Mouse (Mus musculus): ENCODE results near the gene Sesn2. TPM values are rescaled to one million over a fixed set of nuclear protein-coding genes. Genes with fewer than 3 reads are reported as not detected.

Sesn2 gene
- polyA plus RNA-seq, 1 experiment from 2014 or later: 7.7 TPM

DNA sequence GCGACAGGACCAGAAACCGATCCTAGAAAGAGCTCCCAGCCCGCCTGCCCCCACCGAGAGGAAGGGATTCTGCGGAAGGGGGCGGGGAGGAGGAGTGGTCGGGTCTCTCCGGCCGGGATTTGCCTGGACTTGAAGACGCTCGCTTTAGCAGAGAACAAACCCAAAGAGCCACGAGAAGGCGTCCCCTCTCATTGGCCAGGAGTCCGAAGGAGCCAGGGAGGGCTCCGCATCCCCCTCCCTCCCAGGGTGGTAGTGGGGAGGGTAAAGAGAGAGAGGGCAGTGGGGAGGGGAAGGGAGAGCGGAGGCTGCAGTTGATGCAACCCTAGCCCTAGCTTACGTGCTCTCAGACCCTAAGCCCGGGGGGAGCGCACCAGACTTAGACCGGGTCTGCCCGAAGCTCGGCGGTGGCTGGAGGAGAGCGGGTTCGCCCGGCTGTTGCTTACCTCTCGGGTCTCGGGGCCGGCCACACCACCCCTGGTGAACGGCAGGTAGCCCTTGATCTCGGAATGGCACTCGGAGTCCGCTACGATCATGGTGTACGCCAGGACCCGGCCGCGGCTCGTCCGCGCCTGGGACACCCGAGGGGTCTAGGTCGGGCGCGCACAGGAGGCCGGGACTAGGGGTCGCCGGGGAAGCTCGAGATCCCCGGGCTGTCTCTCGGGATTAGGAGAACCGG is 542 bp downstream of the Sesn2 start:
- no peaks in the 10 kb centered on the region for H3K9me3 ChIP-seq (ENCODE audit: control insufficient read depth, low read length)
- DNase-seq (ENCODE audit: low spot score) (peak; percentile 90), ATAC-seq (ENCODE audit: insufficient number of reproducible peaks, low FRiP score, low TSS enrichment, low read depth) (peak; percentile 81)
- H3K4me3 ChIP-seq (ENCODE audit: low read depth, low read length): peak overlapping the region; percentile 88
- H3K27me3 ChIP-seq (ENCODE audit: control insufficient read depth, insufficient read depth, low read length): no peaks in the 10 kb centered on the region
- WGBS: 0% methylated on average over 49 of the region's 52 CpGs
- H3K27ac ChIP-seq (replicated peaks; ENCODE audit: low read depth, low read length): peak overlapping the region; percentile 55; the same call in 1 of the 2 replicates
- no peaks in the 10 kb centered on the region for H3K36me3 ChIP-seq (ENCODE audit: control insufficient read depth, insufficient read depth, low read length)
- H3K9ac ChIP-seq (ENCODE audit: low read length): peak overlapping the region; percentile 67
- 0 out of 2 replicates have a peak, but pooled peaks cover 2% of the 10 kb centered on the region for H3K4me1 ChIP-seq (ENCODE audit: control insufficient read depth, insufficient read depth, low read length)
- H3K4me2 ChIP-seq (ENCODE audit: low read depth, severe bottlenecking): peak overlapping the region; percentile 90

DNA sequence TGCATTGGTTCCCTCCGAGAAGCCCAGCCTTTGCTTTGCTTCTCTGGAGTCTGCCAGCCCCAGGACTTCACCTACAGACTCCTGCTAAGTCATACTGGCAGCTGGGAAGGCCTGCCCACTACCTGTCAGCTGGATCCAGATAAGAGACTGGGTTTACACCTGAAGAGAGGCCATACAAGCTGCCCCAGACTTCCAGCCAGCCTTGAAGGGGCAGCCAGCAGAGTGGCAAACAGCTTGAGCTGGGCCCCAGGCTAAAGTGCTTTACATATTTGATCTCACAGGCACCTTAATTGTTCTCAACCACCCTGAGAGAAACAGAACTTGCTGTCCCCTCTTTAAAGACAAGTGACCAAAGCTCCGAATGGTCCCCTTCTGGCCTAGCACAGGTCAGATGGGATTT is 3.1 kb downstream of the Sesn2 start:
- Histone ChIP-seq H3K27ac (replicated peaks; ENCODE audit: low read depth, low read length) (no peak overlapping the region), H3K4me1 (ENCODE audit: control insufficient read depth, insufficient read depth, low read length) (no peaks in the 10 kb centered on the region), H3K9ac (ENCODE audit: low read length) (no peak overlapping the region), H3K9me3 (ENCODE audit: control insufficient read depth, low read length) (no peaks in the 10 kb centered on the region), H3K4me3 (ENCODE audit: low read depth, low read length) (no peak overlapping the region), H3K27me3 (ENCODE audit: control insufficient read depth, insufficient read depth, low read length) (no peaks in the 10 kb centered on the region), H3K4me2 (ENCODE audit: low read depth, severe bottlenecking) (no peak overlapping the region), H3K36me3 (ENCODE audit: control insufficient read depth, insufficient read depth, low read length) (no peaks in the 10 kb centered on the region)
- ATAC-seq (ENCODE audit: insufficient number of reproducible peaks, low FRiP score, low TSS enrichment, low read depth): no peak
- DNase-seq (ENCODE audit: low spot score): no peak
- 38% methylated on average over 2 of the region's 2 CpGs for WGBS

GRCm38 (mm10) chr4:132506250-132506649 is 4.1 kb downstream of the Sesn2 start:
- no peak overlapping the region for H3K4me3 ChIP-seq (ENCODE audit: low read depth, low read length)
- WGBS: 75% methylated on average over 6 of the region's 6 CpGs
- DNase-seq (ENCODE audit: low spot score) (no peak), ATAC-seq (ENCODE audit: insufficient number of reproducible peaks, low FRiP score, low TSS enrichment, low read depth) (no peak)
- no peaks in the 10 kb centered on the region for H3K27me3 ChIP-seq (ENCODE audit: control insufficient read depth, insufficient read depth, low read length)
- H3K4me1 ChIP-seq (ENCODE audit: control insufficient read depth, insufficient read depth, low read length): no peaks in the 10 kb centered on the region
- H3K4me2 ChIP-seq (ENCODE audit: low read depth, severe bottlenecking): no peak overlapping the region
- no peak overlapping the region for H3K27ac ChIP-seq (replicated peaks; ENCODE audit: low read depth, low read length)
- H3K36me3 ChIP-seq (ENCODE audit: control insufficient read depth, insufficient read depth, low read length): no peaks in the 10 kb centered on the region
- H3K9ac ChIP-seq (ENCODE audit: low read length): no peak overlapping the region
- no peaks in the 10 kb centered on the region for H3K9me3 ChIP-seq (ENCODE audit: control insufficient read depth, low read length)

DNA sequence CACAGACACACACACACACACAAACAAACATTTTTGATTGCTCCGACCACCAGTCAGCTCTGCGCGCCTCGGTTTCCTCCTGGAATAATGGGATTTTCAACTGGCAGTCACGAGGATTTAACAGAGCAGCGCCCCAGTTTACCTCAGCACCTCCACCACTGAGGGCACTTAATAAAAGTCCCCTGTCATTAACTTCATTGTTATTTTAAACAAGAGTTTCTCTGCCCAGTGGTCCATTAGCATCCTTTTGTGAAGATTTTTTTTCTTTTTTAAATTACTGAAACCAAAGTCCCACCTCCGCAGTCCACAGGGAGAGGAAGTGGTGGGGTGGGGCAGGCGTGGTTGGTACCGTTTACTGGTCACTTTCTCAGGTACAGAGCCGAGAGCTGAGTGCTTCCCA is 4.5 kb downstream of the Sesn2 start:
- 41% methylated on average over 10 of the region's 10 CpGs for WGBS
- Histone ChIP-seq H3K4me1 (ENCODE audit: control insufficient read depth, insufficient read depth, low read length) (no peaks in the 10 kb centered on the region), H3K9me3 (ENCODE audit: control insufficient read depth, low read length) (no peaks in the 10 kb centered on the region), H3K9ac (ENCODE audit: low read length) (no peak overlapping the region), H3K4me2 (ENCODE audit: low read depth, severe bottlenecking) (no peak overlapping the region), H3K27me3 (ENCODE audit: control insufficient read depth, insufficient read depth, low read length) (no peaks in the 10 kb centered on the region), H3K27ac (replicated peaks; ENCODE audit: low read depth, low read length) (no peak overlapping the region), H3K36me3 (ENCODE audit: control insufficient read depth, insufficient read depth, low read length) (no peaks in the 10 kb centered on the region), H3K4me3 (ENCODE audit: low read depth, low read length) (no peak overlapping the region)
- DNase-seq (ENCODE audit: low spot score) (no peak), ATAC-seq (ENCODE audit: insufficient number of reproducible peaks, low FRiP score, low TSS enrichment, low read depth) (no peak)

- H3K36me3 ChIP-seq (ENCODE audit: control insufficient read depth, insufficient read depth, low read length): no peaks in the 10 kb centered on the region
- H3K9me3 ChIP-seq (ENCODE audit: control insufficient read depth, low read length): no peaks in the 10 kb centered on the region
- ATAC-seq (ENCODE audit: insufficient number of reproducible peaks, low FRiP score, low TSS enrichment, low read depth): no peak
- no peak for DNase-seq (ENCODE audit: low spot score)
- H3K27ac ChIP-seq (replicated peaks; ENCODE audit: low read depth, low read length): no peak overlapping the region
- no peak overlapping the region for H3K4me2 ChIP-seq (ENCODE audit: low read depth, severe bottlenecking)
- no peaks in the 10 kb centered on the region for H3K4me1 ChIP-seq (ENCODE audit: control insufficient read depth, insufficient read depth, low read length)
- no peak overlapping the region for H3K4me3 ChIP-seq (ENCODE audit: low read depth, low read length)
- WGBS: 68% methylated on average over 6 of the region's 6 CpGs
- no peaks in the 10 kb centered on the region for H3K27me3 ChIP-seq (ENCODE audit: control insufficient read depth, insufficient read depth, low read length)
- no peak overlapping the region for H3K9ac ChIP-seq (ENCODE audit: low read length)
Observed at GRCm38 (mm10) chr4:132505034-132505738, 5.1 kb downstream of the Sesn2 start.

GRCm38 (mm10) chr4:132503344-132503743 is 7.0 kb downstream of the Sesn2 start:
- H3K9me3 ChIP-seq (ENCODE audit: control insufficient read depth, low read length): no peaks in the 10 kb centered on the region
- no peaks in the 10 kb centered on the region for H3K27me3 ChIP-seq (ENCODE audit: control insufficient read depth, insufficient read depth, low read length)
- H3K9ac ChIP-seq (ENCODE audit: low read length): no peak overlapping the region
- ATAC-seq (ENCODE audit: insufficient number of reproducible peaks, low FRiP score, low TSS enrichment, low read depth) (no peak), DNase-seq (ENCODE audit: low spot score) (no peak)
- H3K27ac ChIP-seq (replicated peaks; ENCODE audit: low read depth, low read length): no peak overlapping the region
- H3K4me1 ChIP-seq (ENCODE audit: control insufficient read depth, insufficient read depth, low read length): no peaks in the 10 kb centered on the region
- 80% methylated on average over 11 of the region's 11 CpGs for WGBS
- no peak overlapping the region for H3K4me2 ChIP-seq (ENCODE audit: low read depth, severe bottlenecking)
- no peak overlapping the region for H3K4me3 ChIP-seq (ENCODE audit: low read depth, low read length)
- H3K36me3 ChIP-seq (ENCODE audit: control insufficient read depth, insufficient read depth, low read length): peaks cover 2% of the 10 kb centered on the region; the same call in 1 of the 2 replicates

DNA sequence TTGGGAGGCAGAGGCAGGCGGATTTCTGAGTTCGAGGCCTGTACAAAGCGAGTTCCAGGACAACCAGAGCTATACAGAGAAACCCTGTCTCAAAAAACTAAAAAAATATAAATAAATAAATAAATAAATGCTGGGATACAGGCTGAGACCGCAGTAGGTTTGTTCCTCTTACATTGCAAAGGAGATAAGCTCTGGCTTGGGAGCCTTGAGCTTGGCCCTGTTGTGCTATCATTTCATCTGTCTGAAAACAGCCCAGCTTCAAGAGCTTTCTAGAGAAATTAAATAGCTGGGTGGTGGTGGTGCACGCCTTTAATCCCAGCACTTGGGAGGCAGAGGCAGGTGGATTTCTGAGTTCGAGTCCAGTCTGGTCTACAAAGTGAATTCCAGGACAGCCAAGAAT is 8.7 kb downstream of the Sesn2 start:
- ATAC-seq (ENCODE audit: insufficient number of reproducible peaks, low FRiP score, low TSS enrichment, low read depth) (no peak), DNase-seq (ENCODE audit: low spot score) (no peak)
- no peak overlapping the region for H3K27ac ChIP-seq (replicated peaks; ENCODE audit: low read depth, low read length)
- no peaks in the 10 kb centered on the region for H3K9me3 ChIP-seq (ENCODE audit: control insufficient read depth, low read length)
- H3K4me2 ChIP-seq (ENCODE audit: low read depth, severe bottlenecking): no peak overlapping the region
- no peak overlapping the region for H3K4me3 ChIP-seq (ENCODE audit: low read depth, low read length)
- H3K4me1 ChIP-seq (ENCODE audit: control insufficient read depth, insufficient read depth, low read length): no peaks in the 10 kb centered on the region
- no peaks in the 10 kb centered on the region for H3K27me3 ChIP-seq (ENCODE audit: control insufficient read depth, insufficient read depth, low read length)
- no peak overlapping the region for H3K9ac ChIP-seq (ENCODE audit: low read length)
- 94% methylated on average over 6 of the region's 6 CpGs for WGBS
- H3K36me3 ChIP-seq (ENCODE audit: control insufficient read depth, insufficient read depth, low read length): peaks cover 2% of the 10 kb centered on the region; the same call in 1 of the 2 replicates

DNA sequence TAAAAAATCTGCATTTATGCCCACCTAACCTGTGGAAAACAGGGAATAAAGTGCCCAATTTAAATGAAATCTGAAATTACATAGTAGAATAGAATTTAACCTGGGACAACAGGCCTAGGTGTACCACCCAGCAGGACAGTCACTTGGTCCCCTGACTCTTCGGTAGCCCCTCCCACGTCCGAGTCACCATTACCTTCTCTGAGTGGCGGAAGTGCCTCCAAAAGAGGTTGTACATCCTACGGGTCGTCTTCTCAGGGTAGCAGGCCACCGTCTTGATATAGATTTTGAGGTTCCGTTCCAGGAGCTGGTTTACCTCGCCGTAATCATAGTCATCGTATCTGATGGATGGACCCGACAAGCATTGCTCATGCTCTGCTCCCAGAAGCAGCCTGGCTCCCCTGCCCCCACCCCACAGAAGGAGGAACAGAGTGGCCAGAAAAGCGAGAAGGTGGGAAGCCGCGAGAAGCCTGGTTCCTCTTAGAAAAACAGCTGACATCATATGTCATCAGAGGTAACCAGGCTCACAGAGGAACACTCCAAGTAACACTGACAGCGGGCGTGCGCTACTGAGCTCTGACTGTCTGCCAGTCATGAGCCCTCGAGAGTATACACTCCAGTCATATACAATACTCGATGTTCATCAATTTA is 15.9 kb downstream of the Sesn2 start:
- Histone ChIP-seq H3K4me3 (ENCODE audit: low read depth, low read length) (no peak overlapping the region), H3K27me3 (ENCODE audit: control insufficient read depth, insufficient read depth, low read length) (no peaks in the 10 kb centered on the region), H3K27ac (replicated peaks; ENCODE audit: low read depth, low read length) (no peak overlapping the region), H3K36me3 (ENCODE audit: control insufficient read depth, insufficient read depth, low read length) (peaks cover 3% of the 10 kb centered on the region; the same call in 1 of the 2 replicates), H3K9me3 (ENCODE audit: control insufficient read depth, low read length) (no peaks in the 10 kb centered on the region), H3K9ac (ENCODE audit: low read length) (no peak overlapping the region), H3K4me2 (ENCODE audit: low read depth, severe bottlenecking) (no peak overlapping the region), H3K4me1 (ENCODE audit: control insufficient read depth, insufficient read depth, low read length) (0 out of 2 replicates have a peak, but pooled peaks cover 3% of the 10 kb centered on the region)
- ATAC-seq (ENCODE audit: insufficient number of reproducible peaks, low FRiP score, low TSS enrichment, low read depth) (no peak), DNase-seq (ENCODE audit: low spot score) (no peak)
- WGBS: 89% methylated on average over 20 of the region's 20 CpGs

Measured in limb, embryonic 11.5 days (tissue).